Mouse (Mus musculus) heart, embryonic 16.5 days (tissue): ENCODE data around the gene Epor. TPM values are rescaled to one million over a fixed set of nuclear protein-coding genes. Genes with fewer than 3 reads are reported as not detected.

Experiments
- ATAC-seq: fragments of 200-750 bp; cut with Nextera tagmentation; replicated peaks from 2 replicates; pipeline ENCODE4 v1.8.0; 2017; ENCODE audit warnings: moderate number of reproducible peaks; ENCODE audit not compliant: insufficient read depth, low FRiP score; ENCODE audit errors: extremely low read depth
- H3K27ac ChIP-seq: fragments of 300-500 bp; sonication (generic); 2 replicates; pipeline ENCODE4 v1.5.1; 2014; ENCODE audit warnings: mild to moderate bottlenecking, low read length, control low read depth, moderate library complexity
- H3K27me3 ChIP-seq: fragments of 300-500 bp; sonication (generic); 2 replicates; pipeline ENCODE4 v1.6.1; 2014; ENCODE audit warnings: low read length, mixed read lengths; ENCODE audit not compliant: control insufficient read depth, insufficient read depth
- H3K36me3 ChIP-seq: fragments of 300-500 bp; sonication (generic); 2 replicates; pipeline ENCODE4 v1.6.1; 2014; ENCODE audit not compliant: control insufficient read depth, insufficient read depth
- H3K4me1 ChIP-seq: fragments of 300-500 bp; sonication (generic); 2 replicates; pipeline ENCODE4 v1.6.1; 2014; ENCODE audit warnings: low read length, mixed read lengths; ENCODE audit not compliant: control insufficient read depth, insufficient read depth
- H3K4me2 ChIP-seq: fragments of 300-500 bp; sonication (generic); 2 replicates; pipeline ENCODE4 v1.6.1; 2014; ENCODE audit warnings: low read depth, mild to moderate bottlenecking, control low read depth, low read length
- H3K4me3 ChIP-seq: fragments of 300-500 bp; sonication (generic); 2 replicates; pipeline ENCODE4 v1.5.1; 2014; ENCODE audit warnings: mild to moderate bottlenecking, control low read depth, low read length
- H3K9ac ChIP-seq: fragments of 300-500 bp; sonication (generic); 2 replicates; pipeline ENCODE4 v1.6.1; 2014; ENCODE audit warnings: low read length, control low read depth
- H3K9me3 ChIP-seq: fragments of 300-500 bp; sonication (generic); replicated peaks from 2 replicates; pipeline ENCODE4 v1.6.1; 2016; ENCODE audit warnings: low read length; ENCODE audit not compliant: control insufficient read depth
- WGBS: fragments of 180-500 bp; shearing (Covaris S2); extraction: QIAGEN DNeasy Blood & Tissue Kit; methylation state at CpG from one replicate; pipeline ENCODE4 v1.1.7; 2014; 5-methylcytosine and 5-hydroxymethylcytosine counted together
- polyA plus RNA-seq: library from polyadenylated mRNA; unstranded; fragments of >200 nt; fragmentation: Nextera tagmentation; extraction: Ambion mirVana; gene quantifications from 2 replicates; pipeline ENCODE4 v1.2.1, GENCODE M21; 2015

Epor gene
- polyA plus RNA-seq, 1 experiment from 2014 or later, result 3.6 TPM

DNA sequence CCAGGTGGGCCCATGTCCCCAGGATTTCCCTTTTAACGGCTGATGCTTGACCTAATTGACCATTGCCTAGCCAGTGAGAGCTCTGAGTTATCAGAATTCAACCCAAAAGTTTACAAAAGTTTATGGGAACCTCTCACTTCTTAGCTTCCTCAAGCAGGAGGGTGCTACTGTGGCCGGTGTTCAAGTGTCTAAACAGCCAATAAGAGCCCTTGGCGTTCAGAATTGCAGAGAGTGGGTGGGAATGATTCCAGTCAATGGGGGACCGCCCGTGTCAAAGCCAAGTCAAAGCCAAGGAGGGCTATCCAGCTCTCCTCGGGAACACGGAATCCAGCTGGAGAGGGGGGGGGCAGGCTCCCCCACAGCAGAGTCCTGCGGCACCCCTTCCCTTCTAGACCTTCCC is 15.2 kb downstream of the Epor start:
- no peak overlapping the region for H3K27ac ChIP-seq
- no peak overlapping the region for H3K4me2 ChIP-seq
- ATAC-seq, result no peak
- no peaks in the 10 kb centered on the region for H3K36me3 ChIP-seq
- 47% methylated on average over 8 of the region's 8 CpGs for WGBS
- H3K9ac ChIP-seq, result no peak overlapping the region
- H3K4me1 ChIP-seq, result no peaks in the 10 kb centered on the region
- H3K4me3 ChIP-seq, result no peak overlapping the region
- peaks cover 15% of the 10 kb centered on the region for H3K27me3 ChIP-seq
- no peaks in the 10 kb centered on the region for H3K9me3 ChIP-seq

DNA sequence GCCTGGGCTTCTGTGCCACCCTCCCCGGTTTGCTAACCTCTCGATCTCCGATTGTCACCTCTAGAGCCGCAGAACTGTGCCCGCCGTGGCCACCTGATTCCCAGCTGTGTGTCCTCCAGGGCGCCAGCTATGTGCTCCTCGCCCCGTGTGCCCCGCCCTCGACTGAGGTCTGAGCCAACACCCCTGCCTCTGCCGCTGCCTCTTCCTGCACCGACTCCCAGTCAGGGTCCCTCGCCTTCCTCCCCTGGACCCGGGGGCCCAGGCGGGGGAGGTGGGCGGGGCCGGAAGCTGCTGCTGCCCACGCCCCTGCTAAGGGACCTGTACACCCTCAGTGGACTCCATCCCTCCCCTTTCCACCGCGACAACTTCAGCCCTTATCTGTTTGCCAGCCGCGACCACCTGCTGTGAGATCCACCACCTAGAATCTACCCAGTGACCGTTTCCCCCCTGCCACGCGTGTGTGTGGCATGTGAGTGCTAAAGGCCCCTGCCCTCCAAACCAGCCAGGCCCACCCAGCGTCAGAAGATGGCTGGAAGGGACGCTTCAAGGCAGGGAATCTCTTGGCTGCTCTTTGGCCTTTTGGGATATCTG is 15.7 kb downstream of the Epor start:
- Histone ChIP-seq H3K4me1 (no peaks in the 10 kb centered on the region), H3K4me3 (no peak overlapping the region), H3K9me3 (no peaks in the 10 kb centered on the region), H3K27me3 (peaks cover 15% of the 10 kb centered on the region), H3K36me3 (no peaks in the 10 kb centered on the region), H3K4me2 (peak overlapping the region; percentile 17; the same call in 1 of the 2 replicates), H3K9ac (no peak overlapping the region), H3K27ac (no peak overlapping the region)
- ATAC-seq, result no peak
- 5% methylated on average over 28 of the region's 28 CpGs for WGBS

DNA sequence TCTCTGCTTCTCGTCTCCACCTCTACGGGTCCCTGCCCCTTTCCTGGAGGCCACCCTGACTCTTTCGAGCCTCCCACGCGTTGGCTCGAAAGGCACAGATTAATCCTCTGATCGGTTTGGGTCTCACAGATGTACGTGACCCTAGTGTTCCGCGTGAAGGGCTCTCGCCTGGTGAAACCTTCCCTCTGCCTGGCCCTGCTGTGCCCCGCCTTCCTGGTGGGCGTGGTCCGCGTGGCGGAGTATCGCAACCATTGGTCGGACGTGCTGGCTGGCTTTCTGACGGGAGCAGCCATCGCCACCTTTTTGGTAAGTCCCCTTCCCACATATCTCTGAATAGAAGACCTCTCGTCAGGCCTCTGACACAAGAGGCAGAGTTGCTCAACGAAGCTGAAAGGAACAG is 19.0 kb downstream of the Epor start:
- ATAC-seq, result no peak; the same call in 1 of the 2 replicates
- H3K4me3 ChIP-seq, result no peak overlapping the region; the same call in 1 of the 2 replicates
- H3K9ac ChIP-seq, result no peak overlapping the region
- H3K27me3 ChIP-seq, result peaks cover 15% of the 10 kb centered on the region
- H3K4me2 ChIP-seq, result peak overlapping the region; percentile 13; the same call in 1 of the 2 replicates
- WGBS, result 15% methylated on average over 23 of the region's 23 CpGs
- H3K4me1 ChIP-seq, result no peaks in the 10 kb centered on the region
- no peak overlapping the region for H3K27ac ChIP-seq
- no peaks in the 10 kb centered on the region for H3K9me3 ChIP-seq
- H3K36me3 ChIP-seq, result no peaks in the 10 kb centered on the region

DNA sequence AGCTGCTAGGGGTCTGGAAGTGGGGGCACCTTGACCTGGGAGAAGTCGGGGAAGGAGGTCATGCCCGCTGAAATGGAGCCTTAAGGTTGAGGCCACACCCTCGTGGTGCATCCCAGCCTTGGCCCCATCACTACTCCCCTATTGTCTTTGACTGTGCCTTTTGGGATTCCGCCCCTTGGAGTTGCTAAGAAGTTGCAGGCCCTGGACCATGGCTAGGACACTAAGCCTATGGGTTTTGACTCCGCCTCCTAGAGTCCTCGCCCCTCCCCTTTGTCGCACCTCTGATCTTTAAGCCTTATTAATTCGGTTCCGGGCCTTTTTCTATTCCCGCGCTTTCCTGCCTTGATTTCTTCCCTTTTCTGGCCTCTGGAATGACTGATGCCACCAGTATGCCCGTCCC is 19.7 kb downstream of the Epor start:
- no peak overlapping the region for H3K9ac ChIP-seq
- H3K27me3 ChIP-seq, result peaks cover 15% of the 10 kb centered on the region
- no peaks in the 10 kb centered on the region for H3K4me1 ChIP-seq
- no peak overlapping the region for H3K4me3 ChIP-seq
- H3K36me3 ChIP-seq, result no peaks in the 10 kb centered on the region
- H3K4me2 ChIP-seq, result no peak overlapping the region
- no peak overlapping the region for H3K27ac ChIP-seq
- no peak for ATAC-seq
- 39% methylated on average over 12 of the region's 12 CpGs for WGBS
- no peaks in the 10 kb centered on the region for H3K9me3 ChIP-seq

DNA sequence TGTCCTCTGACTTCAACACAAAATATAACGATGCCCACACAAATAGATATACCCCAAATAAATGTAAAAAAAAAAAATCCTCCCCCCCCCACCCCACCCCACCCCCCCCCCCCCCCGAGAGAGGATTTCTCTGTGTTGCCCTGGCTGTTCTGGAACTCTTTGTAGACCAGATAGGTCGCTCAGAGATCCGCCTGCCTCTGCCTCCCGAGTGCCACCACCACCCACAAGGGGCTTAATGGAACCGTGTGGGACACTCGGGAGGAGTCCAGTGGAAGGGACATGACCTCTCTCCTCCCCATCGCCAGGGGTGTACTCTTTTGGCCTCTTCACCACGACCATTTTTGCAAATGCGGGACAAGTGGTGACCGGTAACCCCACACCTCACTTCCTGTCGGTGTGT is 20.3 kb downstream of the Epor start:
- H3K4me1 ChIP-seq, result no peaks in the 10 kb centered on the region
- no peak overlapping the region for H3K27ac ChIP-seq
- no peak overlapping the region for H3K4me3 ChIP-seq
- H3K9ac ChIP-seq, result no peak overlapping the region
- no peak overlapping the region for H3K4me2 ChIP-seq
- peaks cover 11% of the 10 kb centered on the region for H3K27me3 ChIP-seq
- no peaks in the 10 kb centered on the region for H3K9me3 ChIP-seq
- H3K36me3 ChIP-seq, result no peaks in the 10 kb centered on the region
- 59% methylated on average over 12 of the region's 12 CpGs for WGBS
- no peak for ATAC-seq

DNA sequence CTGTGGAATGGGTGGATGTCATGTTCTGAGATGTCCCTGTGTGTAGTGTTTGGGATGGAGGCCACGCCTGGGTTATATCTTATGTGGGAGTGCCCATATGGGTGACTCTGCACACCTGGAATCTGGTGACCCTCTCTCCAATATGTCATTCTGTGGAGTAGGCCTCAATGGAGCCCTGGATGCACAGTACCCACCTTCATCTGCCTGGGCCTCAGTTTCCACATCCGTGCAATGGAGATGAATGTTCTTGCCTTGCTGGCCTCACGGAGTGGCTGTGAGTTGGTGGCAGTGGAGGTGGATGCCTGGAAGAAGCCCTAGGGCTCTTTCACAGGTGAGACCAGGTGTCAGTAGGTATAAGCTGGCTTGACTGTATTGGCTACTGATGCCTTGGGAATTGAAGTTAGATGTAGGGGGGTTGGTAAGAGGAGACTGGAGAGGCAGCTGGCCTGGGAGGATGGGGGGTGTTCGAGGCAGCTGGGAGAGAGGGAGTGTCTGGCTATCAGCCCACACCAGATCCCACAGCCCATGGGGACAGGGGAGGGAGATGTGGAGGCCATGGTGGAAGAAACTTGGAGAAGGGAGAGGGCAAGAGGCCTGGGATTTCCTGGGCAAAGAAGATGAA is 25.0 kb downstream of the Epor start:
- H3K27me3 ChIP-seq, result no peaks in the 10 kb centered on the region
- H3K4me1 ChIP-seq, result no peaks in the 10 kb centered on the region; the same call in 1 of the 2 replicates
- H3K27ac ChIP-seq, result no peak overlapping the region
- 73% methylated on average over 4 of the region's 4 CpGs for WGBS
- H3K4me3 ChIP-seq, result no peak overlapping the region
- H3K9ac ChIP-seq, result no peak overlapping the region
- H3K4me2 ChIP-seq, result no peak overlapping the region
- H3K9me3 ChIP-seq, result no peaks in the 10 kb centered on the region
- no peak for ATAC-seq
- no peaks in the 10 kb centered on the region for H3K36me3 ChIP-seq

DNA sequence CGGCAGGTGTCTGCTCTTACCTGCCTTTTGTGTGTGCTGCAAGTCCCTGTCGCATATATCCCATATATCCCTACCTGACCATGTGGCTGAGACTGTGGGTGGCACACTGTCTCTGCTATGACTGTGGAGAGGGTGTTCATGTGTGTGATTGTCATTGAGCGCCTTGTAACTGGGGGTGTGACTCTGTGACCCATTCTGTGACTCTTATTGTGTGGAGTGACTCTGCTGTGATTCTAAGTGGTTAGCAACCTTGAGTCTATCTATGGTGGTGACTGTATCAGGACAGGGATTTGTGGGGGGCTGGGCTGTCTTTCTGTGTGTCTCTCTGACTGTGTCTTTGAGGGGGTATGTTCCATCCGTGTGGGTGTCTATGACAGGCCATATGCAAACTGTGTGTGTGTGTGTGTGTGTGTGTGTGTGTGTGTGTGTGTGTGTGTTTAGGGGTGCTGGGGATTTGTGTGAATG is 25.6 kb downstream of the Epor start:
- H3K4me3 ChIP-seq, result no peak overlapping the region
- no peak overlapping the region for H3K27ac ChIP-seq
- WGBS, result 88% methylated on average over 4 of the region's 4 CpGs
- H3K27me3 ChIP-seq, result no peaks in the 10 kb centered on the region
- no peak overlapping the region for H3K9ac ChIP-seq
- no peak for ATAC-seq
- H3K4me2 ChIP-seq, result peak overlapping the region; percentile 74; the same call in 1 of the 2 replicates
- no peaks in the 10 kb centered on the region; the same call in 1 of the 2 replicates for H3K4me1 ChIP-seq
- H3K36me3 ChIP-seq, result no peaks in the 10 kb centered on the region
- no peaks in the 10 kb centered on the region for H3K9me3 ChIP-seq

DNA sequence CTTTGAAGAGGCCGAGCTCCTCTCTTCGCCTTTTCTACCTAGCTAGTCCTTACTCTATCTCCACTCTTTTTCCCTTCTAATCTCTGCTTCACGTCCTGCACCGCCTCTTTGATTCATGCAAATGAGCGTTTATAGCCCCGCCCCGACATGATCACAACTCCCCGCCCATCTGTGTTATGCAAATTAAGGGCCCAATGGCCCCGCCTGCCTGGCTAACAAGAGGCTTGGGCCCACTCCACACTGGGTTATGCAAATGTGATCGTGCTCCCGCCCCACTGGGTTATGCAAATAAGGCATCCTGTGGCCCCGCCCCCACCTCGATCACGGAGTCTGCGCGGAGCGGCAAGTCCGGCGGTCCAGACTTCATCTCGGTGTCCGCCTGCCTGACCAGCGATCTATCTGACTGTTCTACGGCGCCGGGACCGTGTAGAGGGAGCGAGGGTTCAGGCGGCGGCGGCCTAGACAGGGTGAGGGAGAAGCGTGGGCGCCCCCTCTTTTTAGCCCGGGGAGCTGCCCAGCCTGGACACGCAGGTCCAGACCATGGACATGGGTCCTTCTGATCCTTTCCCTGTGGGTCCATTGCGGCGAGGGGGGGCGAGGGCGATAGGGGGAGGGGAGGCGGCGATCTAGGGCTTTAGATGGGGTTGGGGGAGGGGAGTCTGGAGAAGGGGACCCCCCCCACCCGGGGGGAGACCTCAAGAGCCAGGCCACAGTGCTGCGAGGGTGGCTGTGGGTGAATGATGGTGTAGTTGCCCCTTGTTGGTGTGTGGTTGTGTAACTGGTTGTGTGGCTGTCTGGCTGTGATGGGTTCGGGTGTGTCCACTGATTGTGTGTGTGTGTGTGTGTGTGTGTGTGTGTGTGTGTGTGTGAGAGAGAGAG is 26.4 kb downstream of the Epor start, which contains the start of gene Plppr2:
Plppr2 (plus strand) TSS at position 342 of the 879 bp plus-strand sequence.
- Histone ChIP-seq H3K9ac (peak within 1 kb of the TSS; percentile 65), H3K4me1 (no peaks in the 10 kb centered on the region; the same call in 1 of the 2 replicates), H3K27ac (no peak within 1 kb of the TSS), H3K27me3 (no peaks in the 10 kb centered on the region), H3K4me3 (peak within 1 kb of the TSS; percentile 57), H3K9me3 (no peaks in the 10 kb centered on the region), H3K4me2 (peak within 1 kb of the TSS; percentile 74), H3K36me3 (no peaks in the 10 kb centered on the region)
- 1% methylated on average over 42 of the region's 43 CpGs for WGBS
- ATAC-seq, result peak; percentile 97
